Mouse (Mus musculus): ENCODE data around the gene Foxn3. TPM values are rescaled to one million over a fixed set of nuclear protein-coding genes. Genes with fewer than 3 reads are reported as not detected.

Foxn3 gene
- polyA plus RNA-seq, 1 experiment from 2014 or later, result 97.6 TPM

DNA sequence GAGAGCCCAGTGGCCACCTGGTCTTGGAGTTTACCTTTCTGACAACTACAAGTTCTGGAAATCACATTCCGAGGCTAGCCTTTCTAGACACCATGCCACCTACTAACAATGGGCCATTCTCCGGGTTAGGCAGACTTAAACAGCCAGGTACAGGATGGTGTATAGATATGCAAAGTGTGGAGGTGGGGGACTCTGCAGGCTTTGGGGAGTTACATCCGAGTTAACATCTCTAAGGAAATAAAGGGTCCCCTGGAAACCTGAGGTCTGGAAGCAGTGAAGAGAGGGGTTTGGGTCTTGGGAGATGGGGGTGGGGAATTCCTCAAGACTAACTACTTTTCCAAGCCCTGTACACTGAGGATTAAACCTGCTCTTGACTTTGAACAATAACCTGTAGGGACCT is 150.9 kb downstream of the Foxn3 start:
- no peaks in the 10 kb centered on the region for H3K27me3 ChIP-seq

DNA sequence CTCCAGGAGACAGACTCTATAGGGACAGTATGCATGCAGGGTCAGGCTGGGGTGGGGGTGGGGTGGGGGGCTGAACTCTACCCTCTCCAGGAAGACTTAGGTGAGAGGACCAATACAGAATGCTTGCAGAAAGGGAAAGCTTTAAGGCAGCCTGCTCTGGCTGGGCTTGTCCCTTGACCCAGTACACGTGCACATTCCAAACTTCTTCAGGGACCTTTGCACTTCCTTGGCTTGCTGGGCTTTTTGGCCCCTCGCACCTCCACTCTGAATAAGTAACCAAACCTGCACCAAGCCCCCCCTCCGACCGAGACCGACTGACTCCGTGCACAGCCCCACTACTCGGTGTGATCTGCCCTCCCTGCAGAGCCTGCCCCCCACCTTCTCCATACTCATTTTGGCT is 151.3 kb downstream of the Foxn3 start:
- H3K27ac ChIP-seq (replicated peaks), result no peak overlapping the region
- no peaks in the 10 kb centered on the region for H3K27me3 ChIP-seq

More for the DNA sequence above, 150.9 kb downstream of the Foxn3 start:
- Histone ChIP-seq H3K9me3 (replicated peaks) (no peaks in the 10 kb centered on the region), H3K4me1 (peaks cover 9% of the 10 kb centered on the region; the same call in 1 of the 2 replicates), H3K9ac (no peak overlapping the region), H3K4me2 (replicated peaks) (no peak overlapping the region), H3K27ac (replicated peaks) (no peak overlapping the region), H3K4me3 (replicated peaks) (no peak overlapping the region), H3K36me3 (no peaks in the 10 kb centered on the region)
- WGBS, result 52% methylated on average over 3 of the region's 3 CpGs
- no peak for ATAC-seq (ENCODE audit: insufficient number of reproducible peaks, low FRiP score, low TSS enrichment, low read depth)

DNA sequence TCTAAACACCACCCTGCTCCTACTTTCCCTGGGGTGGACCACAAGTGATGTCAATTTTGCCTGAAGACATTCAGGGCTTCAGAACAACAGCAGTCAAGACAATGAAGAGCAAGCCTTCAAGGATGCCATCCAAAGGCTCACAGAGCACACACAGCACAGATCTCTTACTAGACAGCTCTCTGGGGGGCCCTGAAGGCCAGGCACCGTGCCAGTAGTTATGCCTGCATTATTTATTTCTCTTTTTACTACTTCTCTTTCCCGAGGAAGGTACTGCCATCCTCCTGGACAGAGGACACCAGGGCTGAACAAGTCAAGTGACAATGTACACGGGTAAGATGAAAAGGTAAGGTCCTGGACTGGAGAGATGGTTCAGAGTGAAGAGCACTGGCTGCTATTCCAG is 154.7 kb downstream of the Foxn3 start:
- Histone ChIP-seq H3K36me3 (no peaks in the 10 kb centered on the region), H3K4me2 (replicated peaks) (no peak overlapping the region), H3K27ac (replicated peaks) (no peak overlapping the region), H3K27me3 (no peaks in the 10 kb centered on the region), H3K4me3 (replicated peaks) (no peak overlapping the region), H3K9me3 (replicated peaks) (no peaks in the 10 kb centered on the region), H3K9ac (no peak overlapping the region), H3K4me1 (peaks cover 9% of the 10 kb centered on the region)
- ATAC-seq (ENCODE audit: insufficient number of reproducible peaks, low FRiP score, low TSS enrichment, low read depth), result no peak
- WGBS, result 49% methylated on average over 3 of the region's 3 CpGs

More for the DNA sequence above, 151.3 kb downstream of the Foxn3 start:
- 48% methylated on average over 7 of the region's 7 CpGs for WGBS
- Histone ChIP-seq H3K4me1 (peaks cover 9% of the 10 kb centered on the region), H3K36me3 (no peaks in the 10 kb centered on the region), H3K9ac (no peak overlapping the region), H3K4me2 (replicated peaks) (no peak overlapping the region), H3K9me3 (replicated peaks) (no peaks in the 10 kb centered on the region), H3K4me3 (replicated peaks) (no peak overlapping the region)
- no peak for ATAC-seq (ENCODE audit: insufficient number of reproducible peaks, low FRiP score, low TSS enrichment, low read depth)

GRCm38 (mm10) chr12:99408089-99408488 is 155.3 kb downstream of the Foxn3 start:
- Histone ChIP-seq H3K4me2 (replicated peaks) (no peak overlapping the region), H3K4me3 (replicated peaks) (no peak overlapping the region), H3K9ac (no peak overlapping the region), H3K27ac (replicated peaks) (no peak overlapping the region), H3K9me3 (replicated peaks) (no peaks in the 10 kb centered on the region), H3K27me3 (no peaks in the 10 kb centered on the region), H3K4me1 (peaks cover 9% of the 10 kb centered on the region), H3K36me3 (no peaks in the 10 kb centered on the region)
- ATAC-seq (ENCODE audit: insufficient number of reproducible peaks, low FRiP score, low TSS enrichment, low read depth), result no peak
- 80% methylated on average over 16 of the region's 16 CpGs for WGBS

- Histone ChIP-seq H3K27ac (replicated peaks) (peak overlapping the region; percentile 66), H3K4me3 (replicated peaks) (peak overlapping the region; percentile 12; the same call in 1 of the 2 replicates), H3K27me3 (no peaks in the 10 kb centered on the region), H3K4me1 (peaks cover 9% of the 10 kb centered on the region), H3K36me3 (no peaks in the 10 kb centered on the region), H3K9me3 (replicated peaks) (no peaks in the 10 kb centered on the region), H3K9ac (no peak overlapping the region), H3K4me2 (replicated peaks) (peak overlapping the region; percentile 36)
- 46% methylated on average over 6 of the region's 6 CpGs for WGBS
- ATAC-seq (ENCODE audit: insufficient number of reproducible peaks, low FRiP score, low TSS enrichment, low read depth), result no peak
Observed at GRCm38 (mm10) chr12:99407318-99407716, 156.1 kb downstream of the Foxn3 start.

GRCm38 (mm10) chr12:99406697-99407317 is 156.6 kb downstream of the Foxn3 start:
- Histone ChIP-seq H3K9me3 (replicated peaks) (no peaks in the 10 kb centered on the region), H3K27ac (replicated peaks) (peak overlapping the region; percentile 66), H3K4me1 (peaks cover 9% of the 10 kb centered on the region), H3K9ac (no peak overlapping the region), H3K36me3 (no peaks in the 10 kb centered on the region), H3K4me3 (replicated peaks) (peak overlapping the region; percentile 12; the same call in 1 of the 2 replicates), H3K4me2 (replicated peaks) (peak overlapping the region; percentile 36), H3K27me3 (no peaks in the 10 kb centered on the region)
- ATAC-seq (ENCODE audit: insufficient number of reproducible peaks, low FRiP score, low TSS enrichment, low read depth), result no peak
- 47% methylated on average over 15 of the region's 15 CpGs for WGBS

- no peaks in the 10 kb centered on the region for H3K9me3 ChIP-seq (replicated peaks)
- no peaks in the 10 kb centered on the region for H3K27me3 ChIP-seq
- peak overlapping the region; percentile 40; the same call in 1 of the 2 replicates for H3K27ac ChIP-seq (replicated peaks)
- no peaks in the 10 kb centered on the region for H3K36me3 ChIP-seq
- WGBS, result 36% methylated on average over 9 of the region's 9 CpGs
- H3K4me2 ChIP-seq (replicated peaks), result 0 out of 2 replicates have a peak overlapping the region, but pooled peaks have one; percentile 8
- H3K4me3 ChIP-seq (replicated peaks), result no peak overlapping the region
- no peak for ATAC-seq (ENCODE audit: insufficient number of reproducible peaks, low FRiP score, low TSS enrichment, low read depth)
- peaks cover 9% of the 10 kb centered on the region for H3K4me1 ChIP-seq
- no peak overlapping the region for H3K9ac ChIP-seq
Observed at GRCm38 (mm10) chr12:99406254-99406653, 157.1 kb downstream of the Foxn3 start.

- Histone ChIP-seq H3K36me3 (no peaks in the 10 kb centered on the region), H3K4me3 (replicated peaks) (no peak overlapping the region), H3K27me3 (no peaks in the 10 kb centered on the region), H3K9ac (no peak overlapping the region), H3K4me2 (replicated peaks) (no peak overlapping the region), H3K27ac (replicated peaks) (no peak overlapping the region), H3K4me1 (peaks cover 9% of the 10 kb centered on the region), H3K9me3 (replicated peaks) (no peaks in the 10 kb centered on the region)
- ATAC-seq (ENCODE audit: insufficient number of reproducible peaks, low FRiP score, low TSS enrichment, low read depth), result no peak
- WGBS, result 54% methylated on average over 4 of the region's 4 CpGs
Observed at GRCm38 (mm10) chr12:99405401-99405800, 158.0 kb downstream of the Foxn3 start.

DNA sequence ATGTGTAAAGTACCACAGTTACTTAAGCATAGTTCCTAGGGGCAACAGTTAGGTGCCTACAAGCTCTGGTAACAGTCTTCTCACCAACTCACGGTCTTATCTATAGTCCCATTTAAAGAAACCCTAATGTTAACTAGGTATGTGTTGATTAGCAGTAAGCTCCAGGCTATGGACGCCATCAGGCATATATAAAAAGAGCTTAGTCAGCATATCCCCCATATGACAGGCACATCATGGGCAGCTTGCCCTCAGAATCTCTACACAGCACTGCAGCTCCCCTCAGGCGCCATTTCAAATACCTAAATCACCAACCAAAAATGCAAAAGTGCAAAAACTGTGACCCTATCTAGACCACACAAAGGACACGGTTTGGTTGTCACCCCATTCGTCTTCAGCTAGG is 160.4 kb downstream of the Foxn3 start:
- Histone ChIP-seq H3K27me3 (no peaks in the 10 kb centered on the region), H3K4me3 (replicated peaks) (no peak overlapping the region), H3K4me2 (replicated peaks) (no peak overlapping the region), H3K9ac (no peak overlapping the region), H3K27ac (replicated peaks) (no peak overlapping the region), H3K9me3 (replicated peaks) (no peaks in the 10 kb centered on the region), H3K4me1 (no peaks in the 10 kb centered on the region; the same call in 1 of the 2 replicates), H3K36me3 (no peaks in the 10 kb centered on the region)
- ATAC-seq (ENCODE audit: insufficient number of reproducible peaks, low FRiP score, low TSS enrichment, low read depth), result no peak
- 93% methylated on average over 5 of the region's 5 CpGs for WGBS

DNA sequence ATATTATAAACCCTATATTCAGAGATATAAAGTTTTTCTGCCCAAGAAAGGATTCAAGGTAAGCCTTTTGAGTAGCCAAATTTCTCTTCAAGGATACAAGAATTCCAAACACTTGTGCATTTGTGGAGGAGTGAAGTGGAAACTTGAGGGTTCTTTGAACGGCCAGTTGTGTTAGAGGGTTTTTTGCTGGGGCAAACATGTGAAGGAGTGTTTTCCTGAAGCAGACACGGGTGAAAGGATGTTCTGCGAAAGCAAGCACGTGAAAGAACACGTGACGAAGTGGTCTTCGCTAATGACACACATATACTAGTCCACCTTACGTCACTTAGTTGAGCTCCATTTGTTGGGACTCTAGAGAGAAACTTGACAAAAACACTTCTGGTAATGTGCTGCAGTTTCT is 162.5 kb downstream of the Foxn3 start:
- no peak overlapping the region for H3K9ac ChIP-seq
- H3K4me1 ChIP-seq, result no peaks in the 10 kb centered on the region
- ATAC-seq (ENCODE audit: insufficient number of reproducible peaks, low FRiP score, low TSS enrichment, low read depth), result no peak
- H3K4me2 ChIP-seq (replicated peaks), result no peak overlapping the region
- H3K36me3 ChIP-seq, result no peaks in the 10 kb centered on the region
- H3K27ac ChIP-seq (replicated peaks), result no peak overlapping the region
- no peak overlapping the region for H3K4me3 ChIP-seq (replicated peaks)
- H3K9me3 ChIP-seq (replicated peaks), result no peaks in the 10 kb centered on the region
- no peaks in the 10 kb centered on the region for H3K27me3 ChIP-seq
- 95% methylated on average over 8 of the region's 8 CpGs for WGBS

DNA sequence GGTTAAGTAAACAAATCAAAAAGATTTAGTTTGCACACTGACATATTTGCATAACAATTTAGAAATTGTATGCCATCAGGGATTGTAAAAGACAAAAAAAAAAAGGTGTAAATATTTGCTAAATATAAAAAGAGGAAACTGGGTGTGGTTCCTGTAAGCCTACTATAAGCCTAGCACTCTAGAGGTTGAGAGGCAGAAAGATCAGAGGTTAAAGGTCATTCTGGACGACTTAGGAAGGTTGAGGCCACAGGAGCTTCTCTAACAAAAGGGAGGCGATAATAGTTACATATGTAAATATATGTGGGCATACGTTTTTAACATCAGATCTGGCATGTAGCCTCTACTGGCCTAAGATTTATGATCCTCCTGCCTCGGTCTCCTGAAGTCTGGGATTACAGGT is 163.8 kb downstream of the Foxn3 start:
- WGBS, result 76% methylated on average over 4 of the region's 4 CpGs
- Histone ChIP-seq H3K9ac (no peak overlapping the region), H3K4me2 (replicated peaks) (no peak overlapping the region), H3K27me3 (no peaks in the 10 kb centered on the region), H3K36me3 (no peaks in the 10 kb centered on the region), H3K27ac (replicated peaks) (no peak overlapping the region), H3K9me3 (replicated peaks) (no peaks in the 10 kb centered on the region), H3K4me3 (replicated peaks) (no peak overlapping the region), H3K4me1 (no peaks in the 10 kb centered on the region)
- no peak for ATAC-seq (ENCODE audit: insufficient number of reproducible peaks, low FRiP score, low TSS enrichment, low read depth)

- Histone ChIP-seq H3K4me1 (peaks cover 7% of the 10 kb centered on the region; the same call in 1 of the 2 replicates), H3K4me3 (replicated peaks) (no peak overlapping the region), H3K4me2 (replicated peaks) (no peak overlapping the region), H3K9ac (no peak overlapping the region), H3K9me3 (replicated peaks) (no peaks in the 10 kb centered on the region), H3K36me3 (no peaks in the 10 kb centered on the region), H3K27me3 (no peaks in the 10 kb centered on the region), H3K27ac (replicated peaks) (no peak overlapping the region)
- ATAC-seq (ENCODE audit: insufficient number of reproducible peaks, low FRiP score, low TSS enrichment, low read depth), result no peak
- WGBS, result 93% methylated on average over 1 of the region's 1 CpGs
Observed at GRCm38 (mm10) chr12:99396461-99396860, 166.9 kb downstream of the Foxn3 start.

Data from embryonic facial prominence, embryonic 15.5 days (tissue).